Mouse (Mus musculus): ENCODE results near the gene Paf1.

DNA sequence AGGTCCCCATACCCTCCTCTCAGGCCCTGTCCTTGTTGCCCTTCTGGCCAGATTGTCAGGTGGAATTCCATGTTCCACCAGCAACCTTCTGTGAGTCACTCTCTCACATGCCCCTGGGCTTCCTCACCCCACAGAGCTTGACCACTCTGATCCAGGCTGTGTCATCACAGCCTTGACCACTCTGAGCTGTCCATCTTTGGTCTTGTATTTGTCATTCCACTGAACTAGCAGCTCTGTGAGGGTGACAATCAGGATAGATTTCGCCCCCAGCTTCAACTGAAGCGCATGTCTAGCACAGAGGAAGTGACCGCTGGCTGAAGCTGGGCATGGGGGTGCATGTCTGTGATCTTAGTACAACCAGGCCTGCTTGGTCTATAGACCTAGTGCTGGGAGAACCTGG, 2.4 kb upstream of the Paf1 start:
- no peak for TF ChIP-seq CTCF (conservative IDR thresholded peaks at IDR 0.05; ENCODE audit: low read length)
- TF ChIP-seq POU5F1 (IDR thresholded peaks at IDR 0.05; ENCODE audit: borderline replicate concordance, low read length) = no peak
- no peak for TF ChIP-seq NANOG (IDR thresholded peaks at IDR 0.05; ENCODE audit: borderline replicate concordance, low read length)
